Mouse (Mus musculus) CD4-positive, CD25-positive, alpha-beta regulatory T cell, adult 2 months (primary cell): Measurements from ENCODE around the gene Caln1.
"Not testable (repeated sequence)": the region's sequence is repeated elsewhere in the genome, so short reads cannot be mapped to it uniquely, and the experiment has no call there.

Experiments
- DNase-seq: peaks from one replicate; pipeline ENCODE4 v3.0.0-alpha.2; 2012; ENCODE audit warnings: low read depth, low spot score

Gene Caln1

DNA sequence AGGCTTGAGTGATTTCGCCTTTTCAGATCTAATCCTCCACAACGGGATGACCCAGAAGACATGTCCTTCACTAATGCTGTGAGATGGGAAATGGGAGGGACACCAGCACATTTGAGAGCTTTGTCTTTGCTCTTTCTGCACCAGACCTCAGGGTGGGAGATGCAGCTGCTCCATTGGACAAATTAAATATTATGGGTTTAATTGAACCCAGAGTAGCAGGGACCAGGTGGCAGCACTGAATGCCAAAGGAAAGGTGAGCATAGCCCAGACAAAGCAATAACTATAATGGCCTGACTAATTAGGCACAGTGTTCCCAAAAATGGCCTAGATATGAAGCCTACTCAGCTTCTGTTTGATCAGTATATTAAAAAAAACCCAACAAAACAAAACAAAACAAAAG lies 158.2 kb downstream of the Caln1 start:
- no peak for DNase-seq

DNA sequence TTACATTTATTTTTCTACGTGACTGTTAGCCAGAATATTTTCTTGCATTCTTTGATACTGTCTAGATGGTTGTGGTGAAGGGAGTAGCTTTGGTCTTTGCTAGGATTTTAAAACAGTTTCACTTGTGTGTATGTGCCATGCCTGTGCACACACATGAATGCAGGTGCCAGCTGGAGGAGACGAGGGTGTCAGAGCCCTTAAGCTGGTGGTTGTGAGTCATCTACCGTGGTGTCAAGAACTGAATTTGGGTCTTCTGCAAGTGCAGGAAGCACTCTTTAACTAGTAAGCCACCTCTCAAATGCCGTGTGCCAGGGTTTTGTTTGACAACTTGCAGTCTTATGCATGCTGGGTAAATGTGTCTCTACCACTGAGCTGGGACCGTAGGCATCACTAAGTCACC lies 178.2 kb downstream of the Caln1 start:
- DNase-seq, result no peak

DNA sequence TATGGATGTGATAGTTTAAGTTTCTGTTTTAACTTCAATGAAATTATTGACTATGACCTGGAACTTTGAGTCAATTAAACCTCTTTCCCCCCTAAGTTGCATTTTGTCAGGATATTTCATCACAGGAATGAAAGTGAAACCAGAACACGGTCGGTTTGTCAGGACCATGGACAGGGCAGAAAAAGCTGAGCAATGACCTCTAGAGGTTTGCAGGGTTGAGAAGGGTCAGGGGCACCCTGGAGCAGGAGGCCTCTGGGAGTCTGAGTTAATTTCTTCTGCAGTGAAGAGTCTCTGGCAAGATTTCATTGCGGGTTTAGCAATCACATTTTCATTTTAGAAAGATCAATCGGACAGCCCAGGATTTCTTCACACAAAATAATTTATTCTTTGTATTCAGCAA lies 184.7 kb downstream of the Caln1 start:
- no peak for DNase-seq

DNA sequence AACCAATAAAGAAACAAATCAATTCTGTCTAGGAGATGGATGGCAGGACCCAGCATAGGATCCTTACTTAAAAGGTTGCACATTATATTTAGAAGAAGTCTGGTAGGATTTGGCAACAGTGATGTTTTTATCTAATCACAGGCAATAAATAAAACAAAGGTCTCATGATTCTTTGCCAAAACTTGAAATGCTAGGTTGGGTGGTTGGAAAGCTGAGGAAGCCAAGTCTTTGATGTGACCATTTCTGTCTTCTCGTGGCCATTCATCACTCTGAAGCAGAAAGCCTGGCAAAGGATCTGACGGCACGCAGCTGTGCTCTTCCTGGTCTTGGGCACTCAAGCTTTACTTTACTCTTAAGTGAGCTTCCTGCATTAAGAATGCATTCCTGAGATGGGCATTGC lies 193.9 kb downstream of the Caln1 start:
- no peak for DNase-seq

DNA sequence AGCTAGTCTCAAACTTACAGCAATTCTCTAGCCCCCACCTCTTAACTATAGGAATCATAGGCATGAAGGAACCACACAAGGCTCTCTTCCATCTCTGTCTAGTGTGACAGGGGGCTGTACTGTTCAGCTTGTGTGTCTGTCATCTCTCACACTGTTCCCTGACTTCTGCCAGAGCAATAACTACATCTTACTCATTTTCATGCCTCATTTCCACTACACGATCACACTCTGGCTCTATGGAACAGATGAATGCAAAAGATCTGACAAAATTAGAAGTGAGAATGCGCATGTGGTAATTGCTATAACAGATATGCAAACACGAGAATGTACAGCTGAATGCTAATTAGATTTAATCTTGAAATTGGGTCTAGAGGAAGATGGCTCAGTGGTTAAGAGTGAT lies 196.7 kb downstream of the Caln1 start:
- DNase-seq, result no peak

DNA sequence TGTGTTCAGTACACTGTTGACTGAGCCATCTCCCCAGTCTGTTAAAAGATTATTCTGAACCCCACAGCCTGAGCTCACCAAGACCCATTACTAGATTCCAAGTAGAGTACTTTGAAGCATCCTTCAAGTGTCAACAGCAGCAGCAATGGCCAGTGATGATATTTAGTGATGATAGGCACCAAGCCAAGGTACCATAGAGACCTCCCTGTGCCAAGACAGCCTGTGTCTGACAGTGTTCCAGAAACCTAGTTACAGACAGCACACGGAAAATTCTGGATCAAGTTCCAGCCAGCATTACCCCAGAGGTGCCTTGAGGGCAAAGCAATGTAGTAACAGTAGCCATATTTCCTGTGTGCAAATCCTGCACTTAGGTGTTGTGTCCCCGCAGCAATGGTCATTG lies 208.3 kb downstream of the Caln1 start:
- no peak for DNase-seq

DNA sequence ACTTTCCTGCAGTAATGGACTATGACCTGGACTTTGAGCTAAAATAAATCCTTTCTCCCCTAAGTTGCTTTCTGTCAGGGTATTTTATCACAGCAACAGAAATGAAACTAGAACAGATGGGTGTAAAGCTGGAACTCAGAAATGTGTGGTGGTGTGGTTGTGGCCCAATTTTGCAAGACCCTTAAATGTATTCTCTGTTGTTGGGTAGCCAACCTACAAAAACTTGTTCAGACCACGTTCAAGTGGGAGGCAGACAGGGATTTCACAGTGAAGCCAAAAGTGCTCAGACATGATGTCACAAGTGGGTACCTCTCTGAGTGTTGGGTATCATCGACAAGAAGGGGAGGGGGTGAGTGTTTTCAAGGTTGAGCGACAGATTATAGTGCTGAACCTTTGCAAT lies 214.8 kb downstream of the Caln1 start:
- no peak for DNase-seq

DNA sequence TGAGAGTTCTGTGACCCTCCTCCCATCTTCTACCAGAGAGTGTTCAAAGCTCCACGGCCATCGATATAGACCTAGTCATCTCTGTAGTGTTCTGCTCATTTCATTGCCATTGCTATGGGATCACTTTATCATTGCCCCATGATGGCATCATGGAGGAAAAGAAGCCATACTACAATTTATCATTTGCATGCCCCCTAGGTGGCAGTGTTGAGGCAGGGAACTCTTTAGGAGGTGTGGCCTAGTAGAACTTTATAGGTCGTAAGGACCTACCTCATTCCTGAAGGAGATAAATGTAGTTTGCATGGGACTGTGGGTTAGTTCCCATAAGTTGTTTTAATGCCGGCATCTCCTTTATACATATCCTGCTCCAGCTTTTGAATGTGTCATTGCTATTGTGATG lies 217.0 kb downstream of the Caln1 start:
- DNase-seq, result no peak

DNA sequence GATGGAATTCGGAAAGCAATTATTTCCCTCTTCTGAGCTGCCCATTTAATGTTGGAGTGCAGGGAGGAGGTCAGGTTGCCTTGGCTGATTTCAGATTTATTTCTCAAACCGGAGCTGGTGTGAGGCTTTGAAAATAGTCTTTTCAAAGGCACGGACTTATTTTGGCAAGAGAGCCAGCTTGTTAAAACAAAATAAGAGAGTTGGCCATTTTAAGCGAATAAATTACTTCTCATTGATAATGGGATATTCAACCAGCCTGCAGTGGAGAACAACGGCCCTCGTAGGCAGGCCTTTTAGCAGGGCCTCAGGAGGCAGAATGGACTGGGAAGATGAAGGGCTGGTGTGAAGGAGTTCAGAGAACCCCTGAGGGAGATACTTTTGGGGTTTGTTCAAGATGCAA lies 227.3 kb downstream of the Caln1 start:
- DNase-seq, result no peak

DNA sequence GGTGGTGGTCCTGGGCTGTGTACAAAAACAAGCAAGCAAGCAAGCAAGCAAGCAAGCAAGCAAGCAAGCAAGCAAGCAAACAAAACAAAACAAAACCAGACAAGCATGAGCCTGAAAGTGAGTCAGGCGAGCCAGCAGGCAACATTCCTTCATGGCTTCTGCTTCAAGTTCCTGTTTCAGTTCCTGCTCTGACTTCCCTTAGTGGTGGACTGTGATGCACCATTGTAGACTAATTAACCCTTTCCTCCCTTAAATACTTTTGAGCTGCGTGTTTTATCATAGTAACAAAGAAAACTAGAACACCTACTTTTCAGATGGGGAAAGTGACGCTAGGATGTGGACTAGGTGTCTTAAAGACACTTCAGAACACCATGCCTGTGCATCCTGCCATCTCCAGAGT lies 244.4 kb downstream of the Caln1 start:
- no peak for DNase-seq

DNA sequence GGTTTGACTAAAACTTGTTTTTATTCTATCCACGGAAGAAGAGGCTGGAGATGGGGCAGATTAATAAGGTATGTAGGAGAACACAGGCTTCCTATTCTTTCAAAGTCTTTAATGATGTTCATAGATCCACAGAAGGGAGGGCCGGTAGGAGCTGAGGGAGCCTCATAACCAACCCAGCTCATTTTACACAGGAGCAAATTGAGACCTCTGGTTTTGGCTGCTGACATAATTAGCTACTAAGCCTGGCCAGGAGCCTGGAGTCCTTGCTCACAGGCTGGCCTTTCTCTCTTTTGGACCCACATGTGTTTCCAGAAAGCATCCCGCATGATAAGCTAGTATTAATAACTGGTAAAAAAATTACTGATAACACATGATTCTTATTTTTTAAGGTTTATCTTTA lies 245.0 kb downstream of the Caln1 start:
- DNase-seq, result no peak

DNA sequence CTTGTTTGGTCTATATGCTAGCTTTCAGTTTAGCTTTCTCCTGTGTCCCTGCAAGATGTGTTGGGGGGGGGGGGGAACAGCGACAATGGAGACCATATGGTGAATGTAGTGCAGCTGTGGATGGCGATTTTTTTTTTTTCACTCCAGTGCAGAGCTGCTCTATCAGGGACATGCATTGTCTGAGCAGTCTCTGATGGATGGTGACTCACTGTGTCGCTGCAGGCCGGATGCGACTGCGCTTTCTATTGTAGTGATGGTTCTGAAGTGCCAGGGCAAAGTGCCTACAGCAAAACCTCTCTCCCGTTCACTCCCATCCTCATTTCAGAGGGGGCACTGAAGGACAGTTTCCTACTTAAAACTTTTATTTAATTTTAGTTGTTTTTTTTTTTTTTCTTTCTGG lies 250.8 kb downstream of the Caln1 start:
- no peak for DNase-seq

DNA sequence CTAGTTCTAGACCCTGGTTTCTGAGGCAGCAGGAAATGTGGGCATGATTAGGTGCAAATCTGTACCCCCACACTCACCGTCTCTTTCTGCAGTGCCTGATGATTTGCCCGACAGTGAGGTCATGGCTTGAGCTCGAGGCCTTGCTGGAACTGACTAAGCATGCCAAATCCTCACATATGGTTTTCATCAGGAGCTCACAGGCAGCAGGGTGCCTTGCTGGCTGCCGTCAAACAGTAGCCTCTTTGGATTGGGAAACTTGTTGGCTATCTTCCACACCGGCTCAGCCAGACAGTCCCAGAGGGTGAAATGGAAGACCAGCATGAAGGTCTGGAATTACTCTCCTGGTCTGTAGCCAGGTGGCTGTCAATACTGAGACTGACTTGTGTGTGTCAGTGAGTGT lies 254.0 kb downstream of the Caln1 start:
- DNase-seq, result no peak

DNA sequence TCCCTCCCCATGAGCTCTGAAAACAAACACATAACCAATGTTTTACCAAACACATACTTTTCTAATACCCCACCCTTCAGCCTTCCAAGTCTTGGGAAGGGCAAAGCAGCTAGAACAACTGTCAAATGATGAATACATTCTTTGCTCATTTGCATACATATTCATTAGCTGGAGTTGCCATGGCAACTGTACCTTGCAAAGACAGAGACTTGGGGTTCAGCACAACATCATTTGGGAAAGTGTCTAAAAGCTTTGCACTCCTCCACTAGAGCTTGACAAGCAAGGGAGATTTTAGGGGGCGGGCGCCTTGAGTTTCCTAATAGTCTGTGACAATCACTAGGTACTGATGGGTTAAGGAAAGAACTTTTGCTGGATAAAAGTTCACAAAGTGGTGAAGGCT lies 258.5 kb downstream of the Caln1 start:
- DNase-seq, result no peak

DNA sequence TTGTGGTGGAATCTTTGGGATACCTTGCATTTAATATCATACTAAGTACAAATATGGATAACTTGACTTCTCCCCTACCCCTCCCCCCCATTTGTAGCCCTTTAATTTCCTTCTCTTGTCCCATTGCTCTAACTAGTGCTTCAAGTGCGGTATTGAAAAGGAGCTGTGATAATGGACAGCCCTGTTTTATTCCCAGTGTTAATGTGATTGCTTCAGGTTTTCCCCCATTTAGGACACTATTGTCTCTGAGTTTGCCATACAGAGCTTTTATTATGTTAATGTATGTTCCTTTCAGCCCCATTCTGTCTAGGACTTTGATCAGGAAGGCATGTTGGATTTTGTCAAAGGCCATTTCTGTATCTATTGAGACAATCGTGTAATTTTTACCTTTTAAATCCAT lies 266.1 kb downstream of the Caln1 start:
- no peak for DNase-seq

DNA sequence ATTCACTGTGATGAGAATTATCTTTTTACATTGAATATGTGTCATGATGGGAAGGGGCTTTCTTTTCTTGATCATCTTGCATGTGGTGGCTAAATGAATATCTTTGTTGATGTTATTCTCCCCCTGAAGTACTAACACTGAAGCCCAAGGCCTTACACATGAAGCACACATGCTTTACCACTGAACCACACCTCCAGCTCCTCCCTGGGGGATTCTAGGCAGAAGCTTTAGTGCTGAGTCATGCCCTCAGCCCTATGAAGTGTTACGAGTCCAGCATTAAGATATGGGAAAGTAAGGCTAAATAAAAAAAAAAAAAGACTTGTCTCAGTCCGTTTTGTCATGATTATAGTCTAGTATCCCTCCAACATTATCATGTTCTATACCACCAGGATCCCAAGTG lies 272.6 kb downstream of the Caln1 start:
- DNase-seq, result no peak

DNA sequence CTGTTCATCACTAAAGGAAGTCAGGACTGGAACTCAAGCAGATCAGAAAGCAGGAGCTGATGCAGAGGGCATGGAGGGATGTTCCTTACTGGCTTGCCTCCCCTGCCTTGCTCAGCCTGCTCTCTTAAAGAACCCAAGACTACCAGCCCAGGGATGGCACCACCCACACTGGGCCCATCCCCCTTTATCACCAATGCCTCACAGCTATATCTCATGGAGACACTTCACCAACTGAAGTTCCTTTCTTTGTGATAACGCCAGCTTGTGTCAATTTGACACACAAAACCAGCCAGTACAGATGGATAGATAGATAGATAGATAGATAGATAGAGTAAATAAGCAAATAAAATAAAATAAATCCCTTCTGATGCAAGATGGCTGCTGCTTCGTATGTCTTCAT lies 276.9 kb downstream of the Caln1 start:
- DNase-seq, result not testable (repeated sequence)

DNA sequence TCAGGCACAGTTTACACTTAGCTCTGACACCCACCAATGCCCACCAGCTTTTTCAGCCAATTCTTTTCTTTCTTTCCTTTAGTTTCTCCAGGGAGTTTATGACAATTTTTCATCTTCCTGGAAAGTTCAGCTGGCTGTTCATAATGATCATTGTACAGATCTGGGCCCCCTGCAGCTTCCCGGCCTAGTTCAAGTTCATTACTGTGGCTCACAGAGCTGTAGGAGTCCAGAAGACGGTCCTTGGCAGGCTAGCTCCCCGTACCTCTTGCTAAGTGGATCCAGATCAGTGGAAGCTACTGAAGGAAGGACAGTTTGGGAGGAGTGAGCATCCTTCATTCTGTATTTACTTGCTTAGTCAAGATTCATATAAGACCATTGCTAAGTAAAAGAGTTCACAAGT lies 288.9 kb downstream of the Caln1 start:
- DNase-seq, result no peak

DNA sequence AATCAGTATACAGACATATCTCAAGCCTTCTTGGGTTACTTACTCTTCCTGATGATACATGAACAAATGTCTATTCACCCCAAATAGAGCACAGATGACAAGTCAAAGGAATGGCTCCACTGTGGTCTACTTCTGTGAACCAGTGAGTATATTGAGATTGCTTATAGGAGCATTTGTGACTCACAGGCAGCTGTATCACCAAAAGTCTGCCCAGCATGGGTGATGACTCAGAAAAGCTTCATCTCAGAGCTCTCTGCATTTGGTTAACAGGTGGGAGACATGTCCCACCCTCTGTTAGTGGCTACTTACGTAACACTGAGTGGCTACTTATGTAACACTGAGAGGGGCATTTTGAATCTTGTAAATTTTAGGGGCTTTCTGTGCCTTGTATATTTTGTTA lies 296.8 kb downstream of the Caln1 start:
- no peak for DNase-seq

DNA sequence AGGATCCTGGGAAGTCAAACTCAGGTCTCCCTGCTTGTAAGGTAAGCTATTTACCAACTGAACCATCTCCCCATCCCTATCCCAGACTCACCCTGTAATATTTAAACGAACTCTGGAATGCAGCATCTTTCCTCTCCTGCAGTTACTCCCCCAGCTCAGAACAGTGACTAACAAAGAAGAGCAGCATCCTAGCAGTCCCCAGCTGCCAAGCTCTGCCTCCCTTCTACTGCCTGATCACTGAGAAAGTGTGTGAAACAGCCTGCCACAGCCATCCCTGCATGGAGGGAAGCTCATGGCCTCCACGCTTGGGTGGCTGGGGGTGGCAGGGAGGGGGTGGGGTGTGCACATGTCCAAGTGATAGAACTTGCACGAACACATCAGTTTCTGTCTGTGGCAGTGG lies 303.3 kb downstream of the Caln1 start:
- no peak for DNase-seq

DNA sequence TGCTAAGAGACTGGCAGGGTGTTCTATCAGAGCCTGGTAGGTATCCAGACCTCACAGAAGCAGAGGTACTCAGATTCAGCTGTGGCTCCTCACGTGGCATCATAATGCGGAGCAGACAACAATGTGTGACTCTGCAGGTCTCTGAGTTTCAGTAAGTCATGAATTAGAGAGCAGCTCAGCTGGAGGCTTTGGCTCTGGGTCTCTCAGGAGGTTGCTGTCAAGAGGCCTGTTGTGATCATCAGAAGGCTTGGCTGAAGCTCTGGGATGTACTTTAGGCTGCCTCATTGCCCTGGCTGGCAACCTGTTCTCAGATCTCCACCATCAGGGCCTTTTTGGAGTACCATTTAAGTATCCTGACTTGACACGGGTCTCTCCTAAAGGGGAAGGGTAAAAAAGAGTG lies 303.8 kb downstream of the Caln1 start:
- no peak for DNase-seq

DNA sequence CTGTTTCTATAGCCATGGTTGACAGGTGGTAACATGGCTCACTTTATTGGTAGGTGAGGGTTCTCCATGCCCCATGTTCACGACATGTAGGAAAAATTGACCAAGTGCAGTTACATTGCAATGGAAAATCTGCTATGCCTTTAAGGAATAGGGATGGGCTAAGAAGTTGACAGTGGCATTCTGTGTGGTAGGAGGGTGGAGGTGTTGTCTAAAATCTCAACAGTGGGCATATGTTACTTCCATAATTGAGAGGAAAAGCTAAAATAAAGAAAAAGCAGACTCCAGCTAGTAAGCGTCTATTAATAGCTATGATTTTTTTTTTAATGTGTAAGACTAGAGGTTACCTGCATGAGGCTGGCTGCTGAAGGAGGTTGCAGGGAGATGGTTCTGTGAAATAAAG lies 308.6 kb downstream of the Caln1 start:
- DNase-seq, result no peak

DNA sequence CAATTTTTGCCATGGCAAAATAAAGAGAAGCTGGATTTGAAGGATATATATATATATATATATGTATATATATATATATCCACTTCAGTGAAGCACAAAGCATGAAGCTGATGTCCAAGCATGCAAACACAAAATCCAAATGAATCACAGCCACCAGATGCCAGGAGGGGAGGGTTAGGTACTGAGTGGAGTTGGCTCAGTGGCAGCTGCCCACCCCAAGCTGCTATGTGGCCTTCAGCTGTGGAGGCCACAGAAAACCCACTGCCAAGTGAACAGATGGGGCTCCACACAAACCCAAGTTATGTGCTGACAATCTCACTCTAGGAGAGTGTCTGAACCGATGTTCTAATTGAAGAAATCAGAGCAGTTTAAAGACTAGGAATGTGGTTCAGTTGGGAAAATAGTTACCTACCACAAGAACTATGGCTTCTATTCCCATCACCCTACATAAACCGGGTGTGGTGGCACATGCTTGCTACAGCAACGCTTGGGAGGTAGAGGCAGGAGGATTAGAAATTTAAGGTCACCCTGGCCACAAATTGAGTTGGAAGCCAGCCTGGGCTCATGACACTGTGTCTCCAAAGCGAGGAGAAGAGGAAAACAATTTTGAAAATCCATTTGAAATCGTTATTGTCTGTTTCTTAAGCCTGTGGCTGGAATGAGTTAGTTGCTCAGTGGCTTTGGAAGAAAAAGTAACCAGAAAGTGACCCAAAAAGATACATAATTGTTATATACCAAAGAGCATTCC lies 316.8 kb downstream of the Caln1 start:
- DNase-seq, result no peak
